Mouse (Mus musculus): ENCODE measurements around the gene Olfr569.

DNA sequence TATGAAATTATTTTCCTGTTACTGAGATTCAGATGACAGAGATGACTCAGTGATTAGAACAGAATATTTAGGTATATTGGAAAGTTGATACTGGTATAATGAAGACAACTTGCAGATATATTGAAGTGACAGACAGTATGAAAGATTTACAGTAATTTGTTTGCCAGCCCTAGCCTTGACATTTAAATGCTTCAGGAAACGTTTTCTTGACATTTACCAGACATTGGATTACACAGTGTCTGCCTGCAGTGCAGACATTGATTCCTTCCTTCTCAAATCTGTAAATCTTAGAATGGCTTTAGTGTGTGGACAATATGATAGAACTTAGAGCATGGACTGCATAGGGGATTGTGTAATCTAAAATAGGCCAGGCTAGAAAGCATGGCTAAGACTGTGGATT, 24.6 kb upstream of the Olfr569 start:
- no peak for TF ChIP-seq CTCF (IDR thresholded peaks at IDR 0.05; ENCODE audit: borderline replicate concordance, control insufficient read depth, extremely low read depth, insufficient read depth, low read length, poor library complexity)
- no peak for TF ChIP-seq POLR2A (IDR thresholded peaks at IDR 0.05; ENCODE audit: control insufficient read depth, extremely low read depth, insufficient read depth, low read length, poor library complexity)

Data from thymus, adult 2 months (tissue).